Mouse (Mus musculus): Measurements from ENCODE around the gene F13a1.

F13a1 gene

DNA sequence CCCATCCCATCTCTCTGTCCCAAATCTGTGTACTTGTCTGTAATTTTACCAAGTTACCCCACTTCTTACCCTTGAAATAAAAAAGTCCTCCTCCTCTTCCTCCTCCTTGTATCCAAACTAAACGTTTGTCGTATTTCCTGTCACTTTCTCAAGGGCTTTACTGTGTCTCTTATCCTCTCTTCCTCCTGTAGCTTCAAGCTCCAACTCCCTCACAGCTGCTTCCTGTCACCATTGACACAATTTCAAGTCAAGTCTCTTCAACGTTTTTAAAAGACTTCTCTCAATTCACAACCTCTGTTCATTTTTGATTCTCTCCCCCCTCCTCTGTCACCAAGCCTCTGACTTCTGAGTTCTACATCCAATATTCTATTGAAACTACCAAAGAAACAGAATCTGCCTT, at the start of gene F13a1:
Gene F13a1, minus strand, starts transcription at position 119 of the 400 bp plus-strand sequence.
- peak; percentile 23 for DNase-seq (ENCODE audit: low read depth)

DNA sequence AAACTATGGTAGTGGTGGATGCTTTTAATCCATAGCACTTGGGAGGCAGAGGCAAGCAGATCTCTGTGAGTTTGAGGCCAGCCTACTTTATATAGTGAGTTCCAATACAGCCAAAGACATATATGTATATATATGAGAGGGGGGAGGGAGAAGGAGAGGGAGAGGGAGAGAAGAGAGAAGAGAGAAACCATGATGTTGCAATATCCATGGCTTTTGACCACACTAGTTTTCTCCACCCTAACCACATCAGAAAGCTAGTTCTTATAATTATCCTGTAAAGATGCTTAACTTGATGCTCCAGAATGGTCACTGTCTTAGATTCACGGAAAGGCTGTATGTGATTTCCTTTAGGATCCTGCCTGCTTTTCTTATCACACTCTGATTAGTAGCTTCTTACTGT, 41.6 kb upstream of the F13a1 start:
- no peak for DNase-seq (ENCODE audit: low read depth)

DNA sequence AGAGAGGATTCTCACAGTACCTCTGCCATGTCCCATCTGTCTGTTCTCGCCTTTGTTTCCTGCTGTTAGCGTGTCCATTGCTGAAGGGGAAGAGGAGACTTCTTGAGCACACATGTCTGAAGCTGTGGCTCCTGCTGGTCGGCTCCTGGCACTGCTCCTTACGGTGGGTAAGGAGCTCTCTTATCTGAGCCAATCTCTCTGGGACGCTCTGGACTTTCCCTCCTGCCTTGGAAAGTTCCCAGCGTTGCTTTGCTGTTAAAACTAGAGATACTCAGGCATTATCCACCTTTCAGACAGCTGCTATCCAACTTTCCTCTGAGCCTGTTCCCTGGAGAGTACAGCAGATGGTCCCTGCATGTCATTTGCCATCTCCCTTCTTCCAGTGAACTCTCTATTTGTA, 39.1 kb upstream of the F13a1 start:
- DNase-seq (ENCODE audit: low read depth), result no peak

DNA sequence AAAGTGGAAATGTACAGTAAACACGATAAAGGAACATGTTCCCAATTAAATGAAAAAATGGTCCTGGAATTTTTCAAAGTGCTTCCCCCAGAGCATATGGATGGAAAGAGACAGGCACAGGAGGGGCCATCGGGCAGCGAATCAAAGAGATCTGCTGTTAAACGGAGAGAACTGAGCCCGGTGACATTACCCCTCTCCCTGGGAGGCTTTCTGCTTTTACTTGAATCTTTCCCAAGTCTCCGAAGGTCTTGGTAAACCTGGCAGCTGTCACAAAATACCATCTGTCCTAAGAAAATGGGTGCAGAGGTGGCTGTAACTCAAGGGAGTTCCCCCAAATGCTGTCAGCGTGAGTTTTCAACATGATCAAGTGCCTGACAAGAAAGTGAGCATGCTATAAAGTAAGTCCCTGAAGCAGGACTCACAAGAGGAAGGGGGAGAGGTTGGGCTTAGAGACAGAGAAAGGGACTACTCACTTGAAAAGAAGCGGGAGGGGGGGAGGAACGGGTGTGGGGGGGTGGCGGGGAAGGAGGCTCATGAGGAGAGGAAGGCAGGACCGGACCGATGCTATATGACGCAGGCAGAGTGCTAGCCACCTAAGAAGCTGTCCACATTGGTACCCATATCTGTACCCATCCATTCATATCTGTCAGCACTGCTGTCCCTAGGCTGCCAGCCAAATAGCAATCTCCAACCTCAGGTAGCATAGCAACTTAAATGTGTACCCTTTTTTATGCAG, 31.6 kb upstream of the F13a1 start:
- DNase-seq (ENCODE audit: low read depth), result no peak

DNA sequence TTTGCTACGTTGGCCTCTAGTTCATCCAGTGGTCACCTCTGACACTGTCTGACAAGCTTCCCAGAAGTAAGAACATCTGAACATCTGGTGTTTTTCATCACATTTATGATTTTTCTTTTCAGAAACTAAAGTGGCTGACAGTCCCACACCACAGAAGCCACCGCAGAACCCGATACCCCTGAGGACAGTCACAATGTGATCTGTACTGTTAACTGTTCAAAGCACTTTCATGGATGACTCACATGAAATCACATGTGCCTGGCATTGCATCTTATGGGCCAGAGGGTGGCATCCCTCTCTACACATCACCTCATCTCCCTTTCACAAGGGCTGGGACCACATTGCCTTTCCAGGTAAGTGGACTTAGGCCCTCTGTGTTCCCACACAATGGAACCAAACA, 21.3 kb upstream of the F13a1 start:
- DNase-seq (ENCODE audit: low read depth), result no peak

DNA sequence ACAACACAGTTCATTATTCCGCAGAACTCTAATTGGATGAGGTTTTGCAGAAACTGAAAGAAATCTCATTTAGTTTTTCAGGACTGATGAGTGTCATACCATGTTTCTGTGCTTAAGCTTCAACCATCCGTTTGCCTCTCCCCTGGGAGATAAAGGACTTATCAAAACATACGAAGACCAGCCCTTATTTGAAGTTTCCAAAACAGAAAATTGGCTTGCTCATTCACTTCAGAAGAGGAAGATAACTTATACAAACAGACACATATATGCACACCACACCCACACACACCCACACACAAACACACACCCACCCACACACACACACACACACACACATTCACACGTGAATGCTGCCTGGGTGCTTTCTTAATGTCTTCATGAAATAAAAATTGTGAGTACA, 20.8 kb upstream of the F13a1 start:
- no peak for DNase-seq (ENCODE audit: low read depth)

DNA sequence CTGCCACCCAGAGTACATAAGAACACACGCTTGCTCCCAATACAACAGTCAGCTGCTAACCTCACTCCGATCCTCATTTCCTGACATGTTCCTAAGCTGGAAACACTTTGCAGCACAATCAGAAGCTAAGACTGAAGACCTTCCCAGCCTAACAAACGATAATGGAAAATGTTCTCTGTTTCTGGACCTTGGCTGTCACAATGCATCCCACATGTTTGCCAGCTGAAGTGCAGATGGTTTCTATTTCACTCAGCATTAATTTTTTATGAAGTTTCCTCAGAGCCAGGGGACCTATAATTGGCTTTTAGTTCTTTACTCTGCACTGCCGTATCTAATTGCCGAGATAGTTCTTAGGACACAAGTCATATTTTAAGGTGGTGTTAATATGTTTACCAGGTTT, 10.8 kb upstream of the F13a1 start:
- DNase-seq (ENCODE audit: low read depth), result no peak

DNA sequence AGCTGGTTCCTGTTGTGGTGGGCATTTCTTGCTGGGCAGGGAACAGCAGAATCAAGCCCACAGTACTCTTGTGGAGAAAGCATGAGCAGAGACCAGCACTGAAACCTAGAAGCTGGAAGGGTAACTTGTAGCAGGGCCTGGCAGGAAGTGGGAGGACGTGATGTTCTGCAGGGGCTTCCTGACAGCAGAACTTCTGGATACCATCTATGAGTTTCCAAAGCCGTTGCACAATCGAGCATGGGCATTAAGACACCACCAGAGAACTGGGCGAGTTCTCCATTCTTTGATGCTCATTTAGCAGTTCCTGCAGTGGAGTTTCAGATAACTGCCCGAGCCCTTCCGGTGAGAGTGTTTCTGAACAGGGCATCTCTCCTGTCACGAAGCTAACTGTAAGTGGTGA, 6.6 kb upstream of the F13a1 start:
- DNase-seq (ENCODE audit: low read depth), result peak; percentile 30

DNA sequence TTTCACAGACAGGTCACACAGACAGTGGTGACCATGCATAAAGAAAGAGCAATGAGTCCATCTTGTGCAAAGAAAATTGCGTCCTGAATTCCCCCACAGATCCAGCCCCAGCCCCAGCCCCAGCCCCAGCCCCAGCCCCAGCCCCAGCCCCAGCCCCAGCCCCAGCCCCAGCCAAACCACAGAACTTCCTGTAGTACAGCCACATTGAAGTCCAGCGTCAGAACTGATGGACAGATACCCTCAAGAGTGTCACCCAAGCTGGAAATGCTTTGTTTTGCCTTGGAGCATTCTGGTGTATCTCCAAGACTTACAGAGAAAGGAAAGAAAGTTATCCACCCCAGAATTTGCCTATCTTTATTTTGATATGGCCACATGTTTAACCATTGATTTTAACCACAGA, 413 bp downstream of the F13a1 start:
- no peak for DNase-seq (ENCODE audit: low read depth)

DNA sequence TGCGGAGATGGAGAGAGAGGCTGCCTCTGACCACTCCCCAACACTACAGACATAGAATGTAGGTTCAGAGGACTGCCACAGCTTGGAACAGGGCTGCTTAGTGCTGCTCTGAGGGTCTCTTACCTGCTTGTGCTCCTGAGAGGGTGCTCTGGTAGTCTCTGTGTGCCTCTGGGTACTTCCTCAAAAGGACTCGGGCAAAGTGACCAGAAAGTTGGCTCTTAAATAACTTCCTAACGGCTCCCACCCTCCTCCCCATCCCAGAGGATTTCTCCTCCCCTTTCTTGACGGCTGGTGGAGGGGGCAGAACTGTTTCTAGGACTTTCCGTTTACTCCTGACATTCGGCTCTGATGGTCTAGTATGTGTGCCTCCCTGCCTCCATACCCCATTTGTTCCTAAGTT, 1.0 kb downstream of the F13a1 start:
- no peak for DNase-seq (ENCODE audit: low read depth)

DNA sequence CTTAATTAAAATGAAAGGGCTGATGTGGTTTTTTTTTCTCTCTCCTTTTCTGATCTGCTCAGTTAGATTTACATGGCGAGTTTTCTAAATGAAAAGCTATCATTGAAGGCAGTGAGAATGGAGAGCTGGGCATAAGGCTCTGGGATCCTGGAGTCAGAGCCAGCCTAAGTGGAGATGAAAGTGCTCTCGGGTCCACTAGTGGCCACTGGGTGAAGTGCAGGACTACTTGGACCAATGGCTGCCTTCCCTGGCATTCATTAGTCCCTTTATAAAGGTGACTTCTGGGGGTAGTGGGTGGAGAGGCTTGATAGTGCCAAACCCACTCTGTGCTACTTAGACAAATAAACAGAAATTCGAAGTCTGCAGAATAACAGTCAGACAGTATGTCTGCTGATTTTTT, 5.0 kb downstream of the F13a1 start:
- DNase-seq (ENCODE audit: low read depth), result peak; percentile 27

DNA sequence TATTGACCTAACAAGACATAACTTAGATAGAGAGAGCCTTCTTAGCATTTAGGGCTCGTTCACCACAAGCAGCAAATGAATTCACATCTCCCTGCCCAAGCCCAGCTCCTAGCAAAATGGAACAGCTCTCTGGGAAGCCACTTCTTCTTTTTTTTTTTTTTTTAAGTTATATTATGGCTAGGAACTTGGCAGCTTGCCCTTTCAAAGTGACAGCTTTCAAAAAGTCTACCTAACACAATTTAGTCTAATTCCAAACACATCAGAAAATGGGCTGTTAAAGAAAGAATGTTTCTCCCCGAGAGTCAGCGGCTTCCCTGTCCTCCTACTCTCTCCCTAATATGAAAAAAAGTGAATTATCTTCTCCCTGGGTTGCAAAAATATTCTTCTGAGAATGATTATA, 15.3 kb downstream of the F13a1 start:
- no peak for DNase-seq (ENCODE audit: low read depth)

DNA sequence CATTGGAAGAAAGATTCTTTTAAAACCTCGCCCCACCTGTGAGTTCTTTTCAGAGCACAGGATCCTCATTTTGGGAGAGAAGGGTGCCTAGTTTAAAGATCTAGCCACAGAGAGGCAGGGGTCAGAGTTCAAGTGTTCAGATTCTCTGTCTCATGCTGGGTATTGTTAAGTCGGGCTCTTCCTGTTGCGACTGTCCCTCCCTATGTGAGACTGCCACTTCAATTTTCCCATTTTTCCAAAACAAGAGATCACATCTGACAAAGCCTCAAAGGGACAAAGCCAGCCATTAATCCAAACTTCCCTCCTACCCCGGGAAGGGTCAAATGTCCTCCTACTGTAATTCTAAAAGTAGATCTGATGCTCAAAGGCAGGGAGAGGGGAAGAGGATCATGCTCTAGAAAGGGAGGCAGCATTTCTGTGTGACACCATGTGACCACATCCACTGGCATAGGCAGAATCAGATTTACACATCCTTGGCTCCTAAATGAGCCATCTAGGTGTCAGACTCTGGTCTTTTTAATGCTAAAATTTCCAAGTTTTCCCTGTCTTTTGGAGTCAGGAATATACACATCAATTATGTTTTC, 24.0 kb downstream of the F13a1 start:
- DNase-seq (ENCODE audit: low read depth), result no peak

DNA sequence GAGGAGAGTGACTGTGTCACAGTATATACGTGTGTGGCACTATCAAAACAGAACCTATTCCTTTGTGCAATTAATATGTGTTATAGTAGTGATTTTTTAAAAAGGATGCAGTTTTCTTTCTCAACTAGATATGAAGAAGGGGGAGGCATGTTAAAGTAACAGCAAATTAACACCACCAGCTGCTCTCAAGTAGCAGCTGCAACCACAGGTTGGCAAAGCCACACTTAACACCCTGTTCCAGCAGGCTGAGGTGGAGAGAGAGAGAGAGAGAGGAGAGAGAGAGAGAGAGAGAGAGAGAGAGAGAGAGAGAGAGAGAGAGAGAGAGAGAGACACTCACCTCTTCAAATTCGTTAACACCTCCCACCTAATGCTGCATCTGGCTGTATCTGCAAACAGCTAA, 28.5 kb downstream of the F13a1 start:
- DNase-seq (ENCODE audit: low read depth), result no peak

DNA sequence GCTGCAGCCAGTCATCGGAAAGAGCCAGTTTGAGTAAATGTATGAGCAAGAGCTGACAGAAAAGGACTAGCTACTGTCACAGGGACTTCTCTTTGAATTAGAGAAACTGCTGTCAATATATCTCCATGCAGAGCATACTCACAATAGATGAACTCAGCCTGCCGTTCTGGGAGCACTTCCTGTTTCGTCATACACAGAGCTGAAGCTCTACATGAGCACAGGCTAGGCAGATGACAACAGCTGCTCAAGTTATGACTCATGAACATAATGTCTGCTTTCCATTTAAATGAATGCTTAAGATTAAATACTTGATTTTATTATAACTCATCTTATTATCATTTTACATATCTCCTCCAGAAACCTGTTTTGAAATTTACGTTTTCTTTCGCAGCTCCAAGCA, 39.3 kb downstream of the F13a1 start:
- DNase-seq (ENCODE audit: low read depth), result peak; percentile 43

DNA sequence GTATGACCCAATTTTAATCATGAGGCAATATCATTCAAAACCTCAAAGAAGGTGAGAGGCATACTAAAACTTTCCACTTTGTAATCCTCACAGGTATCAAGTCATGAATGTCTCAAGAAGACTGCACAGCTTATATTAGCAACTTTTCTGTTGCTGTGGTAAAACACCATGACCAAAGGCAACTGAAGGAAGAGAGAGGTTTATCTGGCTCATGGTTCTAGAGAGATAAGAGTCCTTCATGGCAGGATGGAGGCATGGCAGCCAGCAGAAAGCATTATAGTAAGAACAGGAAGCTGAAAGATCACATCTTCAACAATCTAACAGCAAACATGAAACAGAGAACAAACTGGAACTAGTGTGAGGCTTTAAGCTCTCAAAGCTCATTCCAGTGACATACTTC, 43.8 kb downstream of the F13a1 start:
- DNase-seq (ENCODE audit: low read depth), result peak; percentile 23

DNA sequence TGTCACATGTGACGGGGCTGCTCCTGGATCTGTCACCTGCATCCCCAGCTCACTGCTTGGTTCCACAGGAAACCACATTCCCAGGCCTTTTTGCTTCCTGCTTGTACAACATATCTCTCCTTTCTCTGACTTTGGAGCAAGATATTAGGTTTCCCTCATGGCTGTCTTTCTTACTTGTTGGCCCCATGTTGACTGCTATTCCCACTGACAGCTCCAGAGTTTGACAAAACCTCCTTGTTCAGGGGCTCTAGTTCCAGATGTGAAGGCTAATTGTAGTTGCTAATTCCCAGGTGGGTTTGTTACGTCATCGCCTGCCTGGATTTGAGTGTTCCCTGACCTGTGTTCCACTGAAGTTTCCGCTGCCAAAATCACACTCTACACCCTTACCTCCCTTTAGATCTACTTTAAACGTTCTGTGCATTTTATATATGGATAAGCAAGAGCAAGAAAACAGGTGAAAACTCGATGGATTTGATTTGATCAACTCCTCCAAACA, 50.8 kb downstream of the F13a1 start:
- DNase-seq (ENCODE audit: low read depth), result no peak

DNA sequence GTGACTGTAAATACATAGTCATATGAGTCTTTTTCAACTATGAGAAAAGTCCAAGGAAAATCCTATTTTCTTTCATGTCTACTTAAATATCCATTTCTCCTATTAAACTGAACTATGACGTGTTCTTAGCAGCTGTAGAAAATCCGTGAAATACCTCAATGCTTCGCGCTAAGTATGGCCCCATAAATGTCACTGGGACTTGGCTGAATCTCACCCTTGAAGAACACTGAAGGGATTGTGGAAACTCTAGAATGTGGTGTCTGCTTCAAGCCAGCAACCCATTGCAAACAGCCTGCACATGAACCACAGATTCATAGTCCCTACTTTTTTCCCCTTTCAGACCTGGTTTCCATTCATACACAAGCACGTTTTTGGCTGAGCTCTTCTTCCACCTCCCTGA, 56.5 kb downstream of the F13a1 start:
- no peak for DNase-seq (ENCODE audit: low read depth)

DNA sequence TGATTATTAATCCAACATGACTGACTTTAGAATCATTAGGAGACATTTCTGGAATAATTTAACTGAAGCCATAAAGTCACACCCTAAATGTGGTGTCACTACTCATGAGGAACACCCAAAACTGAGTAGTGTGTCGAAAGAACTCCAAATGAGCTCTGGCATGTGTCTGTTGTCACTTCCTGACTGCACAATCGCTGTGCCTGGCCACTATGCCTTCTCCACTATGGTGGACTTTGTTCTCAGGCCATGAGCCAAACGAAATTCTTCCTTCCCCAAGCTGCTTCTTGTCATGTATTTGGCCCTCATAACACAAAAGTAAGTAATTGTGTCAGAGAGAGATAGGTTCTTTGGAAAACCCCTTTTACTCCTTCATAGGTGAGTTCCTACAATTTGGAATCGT, 61.7 kb downstream of the F13a1 start:
- no peak for DNase-seq (ENCODE audit: low read depth)

DNA sequence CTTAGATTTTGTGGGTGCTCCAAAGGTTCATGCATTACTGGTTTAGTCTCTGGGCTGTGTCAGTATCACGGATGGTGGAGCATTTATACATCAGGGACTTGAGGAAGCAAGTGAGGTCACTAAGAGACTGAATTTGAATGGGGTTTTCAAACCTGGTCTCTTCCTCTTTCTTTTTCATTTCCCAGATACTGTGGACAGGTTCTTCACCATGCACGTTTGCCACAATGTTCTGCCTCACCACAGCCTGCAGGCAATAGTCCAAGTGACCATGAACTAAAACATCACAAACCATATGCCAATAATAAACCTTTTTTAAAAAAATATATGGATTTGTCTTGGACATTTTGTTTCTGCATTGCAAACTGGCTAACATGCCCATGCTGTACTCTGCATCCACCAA, 77.0 kb downstream of the F13a1 start:
- DNase-seq (ENCODE audit: low read depth), result no peak

DNA sequence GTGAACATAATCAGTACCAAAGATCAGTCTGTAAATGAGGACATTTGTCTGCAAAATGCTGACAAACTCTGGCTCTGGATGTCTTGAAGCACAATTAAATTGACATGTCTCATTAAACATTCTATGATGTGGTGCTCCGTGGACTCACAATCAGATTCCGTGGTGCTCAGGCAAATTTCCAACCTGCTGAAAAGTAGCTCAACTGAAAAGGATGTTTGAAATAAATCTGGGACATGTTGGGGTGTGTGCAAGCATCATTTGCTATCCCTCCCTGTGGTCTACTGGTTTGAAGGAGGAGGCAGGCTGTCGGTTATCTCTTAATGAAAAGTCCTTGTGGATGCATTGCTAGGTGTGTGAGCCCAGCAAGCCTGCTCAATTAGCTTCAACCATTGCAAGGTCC, 77.8 kb downstream of the F13a1 start:
- no peak for DNase-seq (ENCODE audit: low read depth)

DNA sequence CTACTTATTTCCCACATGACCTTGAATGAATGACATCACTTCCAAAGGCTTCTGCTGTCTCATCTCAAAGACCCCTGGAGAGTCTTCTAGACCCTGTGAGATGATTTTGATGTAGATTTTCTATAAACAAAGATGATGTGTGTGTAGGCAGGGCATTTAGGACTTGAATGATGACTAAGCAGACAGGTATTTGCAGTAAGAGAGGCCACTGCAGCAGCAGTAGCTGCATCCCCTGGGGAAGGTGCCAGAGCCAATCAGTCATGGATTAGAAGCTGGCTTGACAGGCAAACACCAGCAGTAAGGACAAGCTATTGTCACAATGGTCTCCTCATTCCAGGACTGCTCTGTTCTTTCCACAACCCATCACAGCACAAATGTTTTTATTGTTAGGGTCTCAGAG, 87.1 kb downstream of the F13a1 start:
- no peak for DNase-seq (ENCODE audit: low read depth)

DNA sequence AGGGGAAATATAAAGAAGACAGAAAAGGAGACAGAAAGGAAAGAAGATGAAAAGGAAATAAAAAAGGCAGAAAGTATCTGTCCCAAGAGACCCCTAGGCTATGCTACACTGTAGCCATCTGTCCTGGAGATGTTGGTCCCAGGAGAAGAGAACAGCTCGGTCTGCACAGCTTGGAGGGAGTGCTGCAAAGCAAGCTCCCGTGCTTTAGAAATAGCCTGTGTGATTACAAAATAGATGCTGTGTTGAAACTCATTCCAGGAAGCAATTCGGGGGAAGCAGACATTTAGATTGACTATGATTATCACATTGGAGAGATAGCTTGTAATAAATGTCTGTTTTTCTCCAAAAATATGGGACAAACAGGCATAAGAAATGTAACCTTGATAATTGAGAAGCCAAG, 91.0 kb downstream of the F13a1 start:
- no peak for DNase-seq (ENCODE audit: low read depth)

DNA sequence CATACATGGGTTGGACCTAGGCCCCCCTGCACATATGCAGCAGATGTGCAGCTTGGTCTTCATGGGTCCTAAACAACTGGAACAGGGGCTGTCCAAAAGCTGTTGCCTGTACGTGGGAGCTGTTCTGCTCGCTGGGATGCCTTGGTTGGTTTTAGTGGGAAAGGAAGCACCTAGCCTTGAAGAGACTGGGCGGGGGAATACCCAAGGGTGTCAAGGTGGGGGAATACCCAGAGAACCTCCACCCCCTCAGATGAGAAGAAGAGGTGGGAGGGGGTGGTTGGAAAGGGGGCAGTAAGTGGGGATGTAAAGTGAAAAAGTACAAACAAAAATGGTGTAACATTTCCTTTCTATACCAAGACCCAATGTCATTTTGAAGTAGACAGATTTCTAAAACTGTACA, 95.1 kb downstream of the F13a1 start:
- peak; percentile 24 for DNase-seq (ENCODE audit: low read depth)
